Mouse (Mus musculus): ENCODE results near the gene Golt1a.

The Golt1a gene

GRCm38 (mm10) chr1:133309652-133310267 is at the start of gene Golt1a:
Gene Golt1a, plus strand, starts transcription at chr1:133309800.
- DNase-seq (ENCODE audit: extremely low read depth, low read depth): no peak

GRCm38 (mm10) chr1:133262628-133263027 is 47.0 kb upstream of the Golt1a start:
- DNase-seq (ENCODE audit: extremely low read depth, low read depth): no peak

GRCm38 (mm10) chr1:133263134-133263533 is 46.5 kb upstream of the Golt1a start:
- no peak for DNase-seq (ENCODE audit: extremely low read depth, low read depth)

- no peak for DNase-seq (ENCODE audit: extremely low read depth, low read depth)
These were observed 45.2 kb upstream of the Golt1a start for GRCm38 (mm10) chr1:133264367-133264766.

- DNase-seq (ENCODE audit: extremely low read depth, low read depth): no peak
These were observed 44.4 kb upstream of the Golt1a start for GRCm38 (mm10) chr1:133265114-133265766.

GRCm38 (mm10) chr1:133267094-133267493 is 42.5 kb upstream of the Golt1a start:
- no peak for DNase-seq (ENCODE audit: extremely low read depth, low read depth)

- no peak for DNase-seq (ENCODE audit: extremely low read depth, low read depth)
These were observed 41.6 kb upstream of the Golt1a start for GRCm38 (mm10) chr1:133267813-133268492.

- no peak for DNase-seq (ENCODE audit: extremely low read depth, low read depth)
These were observed 41.1 kb upstream of the Golt1a start for GRCm38 (mm10) chr1:133268503-133268902.

- DNase-seq (ENCODE audit: extremely low read depth, low read depth): no peak
These were observed 39.3 kb upstream of the Golt1a start for GRCm38 (mm10) chr1:133270336-133270735.

- DNase-seq (ENCODE audit: extremely low read depth, low read depth): no peak
These were observed 35.4 kb upstream of the Golt1a start for GRCm38 (mm10) chr1:133274163-133274562.

GRCm38 (mm10) chr1:133276983-133277382 is 32.6 kb upstream of the Golt1a start:
- DNase-seq (ENCODE audit: extremely low read depth, low read depth): no peak

GRCm38 (mm10) chr1:133278539-133278938 is 31.1 kb upstream of the Golt1a start:
- no peak for DNase-seq (ENCODE audit: extremely low read depth, low read depth)

- DNase-seq (ENCODE audit: extremely low read depth, low read depth): no peak
These were observed 30.5 kb upstream of the Golt1a start for GRCm38 (mm10) chr1:133278946-133279631.

GRCm38 (mm10) chr1:133279632-133280093 is 29.9 kb upstream of the Golt1a start:
- no peak for DNase-seq (ENCODE audit: extremely low read depth, low read depth)

- DNase-seq (ENCODE audit: extremely low read depth, low read depth): no peak
These were observed 29.1 kb upstream of the Golt1a start for GRCm38 (mm10) chr1:133280537-133280936.

- no peak for DNase-seq (ENCODE audit: extremely low read depth, low read depth)
These were observed 23.7 kb upstream of the Golt1a start for GRCm38 (mm10) chr1:133285907-133286306.

- DNase-seq (ENCODE audit: extremely low read depth, low read depth): no peak
These were observed 22.5 kb upstream of the Golt1a start for GRCm38 (mm10) chr1:133287051-133287450.

- DNase-seq (ENCODE audit: extremely low read depth, low read depth): no peak
These were observed 21.7 kb upstream of the Golt1a start for GRCm38 (mm10) chr1:133287880-133288279.

- no peak for DNase-seq (ENCODE audit: extremely low read depth, low read depth)
These were observed 17.7 kb upstream of the Golt1a start for GRCm38 (mm10) chr1:133291888-133292287.

GRCm38 (mm10) chr1:133292608-133293007 is 17.0 kb upstream of the Golt1a start:
- DNase-seq (ENCODE audit: extremely low read depth, low read depth): no peak

- DNase-seq (ENCODE audit: extremely low read depth, low read depth): no peak
These were observed 13.2 kb upstream of the Golt1a start for GRCm38 (mm10) chr1:133296376-133296775.

- no peak for DNase-seq (ENCODE audit: extremely low read depth, low read depth)
These were observed 10.8 kb upstream of the Golt1a start for GRCm38 (mm10) chr1:133298816-133299215.

All from MEL-GATA-1-ER (cell line).